Mouse (Mus musculus): Measurements from ENCODE around the gene Itgb3bp.
A peak's percentile ranks its signal among the peaks of the same experiment; 100 is the strongest.

The Itgb3bp gene

DNA sequence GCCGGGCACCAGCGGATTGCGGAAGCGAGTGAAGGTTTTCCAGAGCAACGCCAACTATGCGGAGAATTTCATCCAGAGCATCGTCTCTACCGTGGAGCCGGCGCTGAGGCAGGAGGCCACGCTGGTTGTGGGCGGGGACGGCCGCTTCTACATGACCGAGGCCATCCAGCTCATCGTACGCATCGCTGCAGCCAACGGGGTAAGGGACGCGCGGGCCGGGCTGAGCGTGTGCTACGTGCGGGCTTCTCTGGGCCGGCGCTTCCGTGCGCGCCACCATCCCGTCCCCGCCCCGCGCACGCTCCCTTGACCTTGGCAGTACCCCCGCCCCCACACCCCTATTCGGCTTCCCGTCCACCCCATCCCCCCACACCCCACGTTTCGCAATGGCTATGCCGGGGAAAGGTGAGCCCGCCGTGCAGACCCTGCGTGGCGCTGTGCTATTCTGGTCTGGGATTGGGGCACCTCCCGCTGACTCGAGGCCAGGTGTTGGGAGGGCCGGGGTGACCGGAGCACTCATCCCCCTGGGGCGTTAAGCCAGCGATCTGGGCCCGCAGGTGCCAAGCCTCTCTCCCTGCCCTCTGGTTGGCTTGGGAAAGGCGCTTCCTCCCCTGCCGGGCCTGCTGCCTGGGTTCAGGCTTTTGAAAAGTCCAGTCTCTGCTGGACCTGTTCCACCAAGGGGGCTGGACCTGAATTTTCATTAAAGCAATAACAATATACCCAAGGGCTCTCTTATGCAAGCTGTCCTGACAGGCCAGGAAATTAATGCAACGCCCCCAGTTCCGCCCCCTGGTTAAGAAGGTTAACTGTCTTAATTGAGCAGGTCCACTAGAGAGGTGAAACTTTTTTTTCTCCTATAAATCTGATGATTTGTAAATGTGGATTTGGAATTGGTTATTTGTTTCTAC is at the start of gene Itgb3bp:
TSS of gene Itgb3bp (minus strand) at position 201 of the 905 bp plus-strand sequence.
- peak; percentile 62 to 83 for DNase-seq (ENCODE audit: low spot score in 2 of 2)

GRCm38 (mm10) chr4:99979326-99979725 is 49.7 kb upstream of the Itgb3bp start:
- no peak for DNase-seq (ENCODE audit: low spot score in 2 of 2)

- DNase-seq (ENCODE audit: low spot score in 2 of 2), result no peak
Observed at GRCm38 (mm10) chr4:99974375-99974774, 44.8 kb upstream of the Itgb3bp start.

- peak in 1 of 2 experiments; percentile 27 for DNase-seq (ENCODE audit: low spot score in 2 of 2)
Observed at GRCm38 (mm10) chr4:99973931-99974330, 44.3 kb upstream of the Itgb3bp start.

DNA sequence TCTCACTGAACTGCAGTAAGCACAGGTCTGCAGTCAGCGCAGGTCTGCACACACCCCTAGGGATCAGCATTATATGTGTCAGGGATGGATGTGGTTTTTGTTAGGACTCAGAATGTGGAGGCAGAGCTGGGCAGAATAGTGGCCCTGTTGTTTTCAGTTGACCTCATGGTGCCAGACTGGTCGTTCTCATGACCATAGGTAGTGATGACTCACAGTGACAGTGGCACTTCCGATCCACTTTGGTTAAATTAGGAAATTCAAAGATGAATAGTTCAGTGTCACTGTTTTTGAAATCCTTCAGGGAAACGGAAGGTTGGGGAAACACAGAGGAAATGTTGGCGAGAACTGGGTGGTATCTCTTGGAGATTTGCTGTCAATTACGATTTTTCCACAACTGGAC is 43.3 kb upstream of the Itgb3bp start:
- DNase-seq (ENCODE audit: low spot score in 2 of 2), result no peak

- no peak for DNase-seq (ENCODE audit: low spot score in 2 of 2)
Observed at GRCm38 (mm10) chr4:99970097-99970496, 40.5 kb upstream of the Itgb3bp start.

GRCm38 (mm10) chr4:99969328-99969727 is 39.7 kb upstream of the Itgb3bp start:
- DNase-seq (ENCODE audit: low spot score in 2 of 2), result peak in 1 of 2 experiments; percentile 30

DNA sequence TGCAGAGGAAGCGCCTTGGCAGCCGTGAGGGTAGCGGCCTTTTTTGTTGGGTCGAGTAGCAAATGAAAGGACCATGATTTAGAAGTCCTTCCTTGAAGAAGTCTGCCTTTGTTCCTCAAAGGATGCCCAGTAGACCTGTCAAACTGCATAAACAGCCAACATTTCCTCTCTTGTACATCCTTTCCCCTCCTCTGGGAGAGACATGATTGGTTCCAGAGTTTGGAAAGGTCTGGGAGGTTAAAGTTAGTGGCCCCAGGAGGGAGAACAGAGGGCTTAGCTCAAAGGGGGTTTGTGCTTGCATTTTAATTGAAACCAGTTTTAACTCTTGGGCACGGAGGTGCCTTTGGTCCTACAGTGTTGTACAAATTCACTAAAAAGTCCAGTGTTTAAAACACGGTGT is 36.9 kb upstream of the Itgb3bp start:
- no peak for DNase-seq (ENCODE audit: low spot score in 2 of 2)

DNA sequence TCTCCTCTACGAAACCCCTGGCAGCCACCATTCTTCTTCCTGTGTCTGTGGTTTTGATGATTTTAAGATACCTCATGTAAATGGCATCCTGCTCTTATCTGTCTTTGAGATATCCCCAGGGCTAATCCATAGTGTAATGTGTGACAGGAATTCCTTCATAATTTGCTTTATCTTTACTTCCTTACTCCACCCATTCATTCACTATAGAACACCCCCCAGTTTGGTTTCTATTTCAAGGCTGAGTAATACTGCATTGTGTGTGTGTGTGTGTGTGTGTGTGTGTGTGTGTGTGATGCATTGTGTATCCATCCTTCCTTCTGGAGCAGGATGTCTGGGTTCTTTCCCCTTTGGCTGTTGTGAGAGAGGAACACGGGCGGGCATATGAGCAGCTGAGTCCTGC is 29.7 kb upstream of the Itgb3bp start:
- no peak for DNase-seq (ENCODE audit: low spot score in 2 of 2)

DNA sequence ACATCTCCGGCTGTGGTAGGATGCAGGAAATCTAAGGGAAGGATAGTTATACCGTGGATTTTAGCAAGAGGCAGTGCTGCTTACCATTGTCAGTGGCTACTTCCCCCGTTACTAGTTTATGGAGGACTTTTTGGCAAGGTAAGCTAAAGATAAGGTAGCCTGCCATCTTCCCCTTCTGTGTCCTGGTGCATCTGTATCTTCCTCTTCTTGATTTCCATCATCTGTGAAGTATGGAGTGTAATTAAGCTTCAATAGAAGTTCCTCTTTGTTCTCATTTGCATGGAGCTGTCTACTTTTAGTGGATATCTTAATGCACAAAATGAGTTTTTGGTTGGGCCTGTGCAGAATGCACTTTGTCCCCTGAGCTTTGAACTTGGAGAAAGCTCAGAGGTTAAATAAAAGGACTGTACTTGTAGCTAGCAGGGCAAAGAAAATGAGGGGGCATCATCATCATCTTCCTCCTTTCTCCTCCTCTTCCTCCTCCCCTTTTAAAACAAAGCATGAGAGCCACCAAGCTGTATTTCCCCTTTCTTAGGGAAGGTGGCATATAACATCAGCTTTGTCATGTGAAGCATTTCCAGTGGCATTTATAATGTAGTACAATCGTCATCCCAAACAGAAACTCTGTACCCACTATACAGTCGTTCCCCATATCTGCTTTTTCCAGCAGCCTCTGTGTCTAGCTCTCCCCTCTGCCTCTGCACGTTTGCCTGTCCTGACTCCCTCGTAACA is 28.6 kb upstream of the Itgb3bp start:
- DNase-seq (ENCODE audit: low spot score in 2 of 2), result no peak

- no peak for DNase-seq (ENCODE audit: low spot score in 2 of 2)
Observed at GRCm38 (mm10) chr4:99957186-99957585, 27.6 kb upstream of the Itgb3bp start.

DNA sequence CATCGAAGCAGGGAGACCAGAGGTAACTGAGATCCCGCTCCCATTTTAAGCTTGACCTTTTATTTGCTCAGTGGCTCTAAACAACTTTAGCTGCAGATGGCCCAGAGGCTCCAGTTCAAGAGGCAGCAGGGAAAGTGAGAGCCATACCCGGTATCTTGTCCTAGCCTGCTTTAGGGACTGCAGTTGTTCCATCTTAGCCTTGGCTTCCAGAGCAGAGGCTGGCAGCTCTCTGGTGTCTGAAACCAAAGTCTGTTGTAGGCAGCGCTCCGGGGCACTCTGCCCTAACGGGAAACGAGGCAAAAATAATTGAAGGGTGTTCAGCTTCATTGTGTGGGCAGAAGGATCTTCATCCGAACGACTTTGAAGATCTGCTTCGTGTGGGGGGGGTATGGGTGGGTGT is 25.8 kb upstream of the Itgb3bp start:
- no peak for DNase-seq (ENCODE audit: low spot score in 2 of 2)

DNA sequence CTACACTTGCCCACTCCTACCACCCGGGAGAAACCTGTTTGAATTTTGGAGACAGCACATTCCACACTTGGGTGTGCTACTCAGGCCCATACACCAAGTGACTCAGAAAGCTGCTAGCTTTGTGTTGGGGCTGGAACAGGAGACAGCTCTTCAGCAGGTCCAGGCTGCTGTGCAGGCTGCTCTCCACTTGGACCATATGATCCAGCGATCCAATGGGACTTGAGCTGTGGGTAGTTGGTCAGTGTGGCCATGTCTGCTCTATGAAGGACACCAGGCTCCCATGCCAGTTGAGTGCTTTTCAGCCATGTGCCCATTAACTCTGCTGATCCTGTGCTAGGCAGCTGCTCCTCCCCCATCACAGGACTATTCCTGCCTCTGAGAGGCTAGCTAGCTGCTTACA is 24.3 kb upstream of the Itgb3bp start:
- DNase-seq (ENCODE audit: low spot score in 2 of 2), result no peak

DNA sequence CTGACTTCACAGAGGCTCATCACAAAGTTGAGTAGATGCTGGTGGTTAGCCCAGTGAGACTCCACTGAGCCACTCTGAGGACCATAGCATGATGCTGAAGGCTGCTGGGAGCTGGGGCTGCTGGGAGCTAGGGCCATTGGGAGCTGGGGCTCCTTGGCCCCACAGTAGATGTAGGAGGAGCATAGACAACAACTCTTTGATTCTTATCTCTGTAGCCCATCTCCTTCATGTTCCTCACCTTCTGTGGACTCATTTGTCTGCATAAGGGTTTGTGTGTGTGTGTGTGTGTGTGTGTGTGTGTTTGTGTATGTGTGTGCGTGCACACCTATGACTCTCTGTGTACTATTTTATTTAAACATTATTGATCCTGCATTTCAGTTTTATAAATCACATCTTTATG is 18.3 kb upstream of the Itgb3bp start:
- no peak for DNase-seq (ENCODE audit: low spot score in 2 of 2)

GRCm38 (mm10) chr4:99947192-99947591 is 17.6 kb upstream of the Itgb3bp start:
- DNase-seq (ENCODE audit: low spot score in 2 of 2), result no peak

DNA sequence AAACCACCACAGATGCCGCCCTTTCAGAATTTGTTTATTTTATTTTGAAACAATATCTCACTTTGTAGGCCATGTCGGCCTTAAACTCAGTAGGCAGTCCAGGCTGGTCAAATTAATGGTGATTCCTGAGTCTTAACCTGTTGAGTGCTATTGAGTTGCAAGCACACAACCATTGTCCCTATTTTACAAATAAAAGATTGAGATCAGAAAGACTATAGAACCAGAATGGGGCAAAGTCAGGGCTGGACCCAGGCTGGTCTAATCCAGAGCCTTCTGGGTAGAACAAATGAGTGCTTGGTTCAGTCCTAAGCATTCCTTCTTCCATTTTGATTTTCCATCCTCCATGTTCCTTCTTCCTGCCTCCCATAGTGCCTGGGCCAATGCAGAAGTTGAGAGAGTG is 16.9 kb upstream of the Itgb3bp start:
- no peak for DNase-seq (ENCODE audit: low spot score in 2 of 2)

GRCm38 (mm10) chr4:99945011-99945410 is 15.4 kb upstream of the Itgb3bp start:
- DNase-seq (ENCODE audit: low spot score in 2 of 2), result no peak

DNA sequence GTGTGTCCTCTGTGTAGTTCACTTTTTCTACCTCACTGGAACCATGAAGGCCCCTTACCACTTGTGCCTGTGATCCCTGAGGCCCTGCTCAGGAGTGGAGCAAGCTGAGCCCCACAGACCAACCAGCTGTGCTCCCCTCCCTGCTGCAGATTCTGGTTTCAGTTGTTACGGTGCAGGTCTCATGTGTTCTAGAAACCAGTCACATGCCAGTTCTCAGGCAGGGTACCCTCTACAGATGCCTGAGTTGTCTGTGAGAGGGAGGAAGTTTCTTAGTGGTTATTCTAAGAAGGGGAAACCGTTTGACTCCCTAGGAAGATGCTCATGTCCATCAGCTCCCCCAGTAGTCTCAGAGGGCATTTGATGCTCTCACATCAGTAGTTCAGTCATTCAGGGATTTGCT is 15.0 kb upstream of the Itgb3bp start:
- no peak for DNase-seq (ENCODE audit: low spot score in 2 of 2)

- peak in 1 of 2 experiments; percentile 51 for DNase-seq (ENCODE audit: low spot score in 2 of 2)
Observed at GRCm38 (mm10) chr4:99941655-99942414, 12.2 kb upstream of the Itgb3bp start.

GRCm38 (mm10) chr4:99939711-99940505 is 10.3 kb upstream of the Itgb3bp start:
- no peak for DNase-seq (ENCODE audit: low spot score in 2 of 2)

- DNase-seq (ENCODE audit: low spot score in 2 of 2), result no peak
Observed at GRCm38 (mm10) chr4:99936278-99936677, 6.7 kb upstream of the Itgb3bp start.

All from urinary bladder, postnatal 36 days (tissue).